Mouse (Mus musculus): ENCODE data around the gene Tpbgl.

DNA sequence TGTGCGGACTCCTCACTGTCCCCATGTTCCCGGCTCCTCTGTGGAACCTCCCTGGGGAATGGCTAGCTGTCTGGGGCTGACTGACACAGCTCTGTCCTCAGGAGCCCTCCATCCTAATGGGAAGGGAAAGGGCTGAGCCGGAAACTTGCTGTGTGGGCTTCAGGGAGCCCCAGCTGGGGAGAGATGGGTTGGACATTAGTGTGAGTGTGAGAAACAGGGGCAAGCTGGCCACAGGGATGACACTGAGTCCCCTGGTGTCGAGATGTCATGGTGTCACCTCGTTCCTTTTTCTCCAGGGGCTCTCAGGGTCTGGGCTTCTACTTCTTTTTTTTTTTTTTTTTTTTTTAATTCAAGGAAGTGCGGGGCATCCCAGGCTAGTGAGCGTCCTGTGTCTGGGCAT, 44.6 kb downstream of the Tpbgl start:
- no peak for TF ChIP-seq CTCF (IDR thresholded peaks at IDR 0.05; ENCODE audit: low read depth, low read length)
- no peak for TF ChIP-seq EP300 (IDR thresholded peaks at IDR 0.05; ENCODE audit: insufficient read depth, low read depth, low read length)
- no peak for TF ChIP-seq POLR2A (IDR thresholded peaks at IDR 0.05; ENCODE audit: insufficient read depth, low read length)
